Mouse (Mus musculus): ENCODE results near the gene Ap3b1. TPM values are rescaled to one million over a fixed set of nuclear protein-coding genes. Genes with fewer than 3 reads are reported as not detected.

The Ap3b1 gene
- total RNA-seq, 2 experiments from 2014 or later = 47.4 to 85.3 TPM

Other genes starting within 250 kb of the Ap3b1 start
- gene Scamp1, start 73.1 kb upstream of the Ap3b1 start, total RNA-seq (2014; fragmentation: Nextera tagmentation) = 9.5 and 12.4 TPM in 2 replicates
- 12.6 and 24.4 TPM in 2 replicates for gene Scamp1, start 73.1 kb upstream of the Ap3b1 start, total RNA-seq (2017)